Mouse (Mus musculus): ENCODE measurements around the gene Cct2. TPM values are rescaled to one million over a fixed set of nuclear protein-coding genes. Genes with fewer than 3 reads are reported as not detected.

Cct2 gene
- polyA plus RNA-seq, 1 experiment from 2014 or later: 276 TPM

- Histone ChIP-seq H3K27me3 (no peaks in the 10 kb centered on the region), H3K9ac (no peak overlapping the region), H3K4me2 (peak overlapping the region; percentile 33), H3K4me3 (no peak overlapping the region), H3K27ac (peak overlapping the region; percentile 35; the same call in 1 of the 2 replicates), H3K9me3 (no peaks in the 10 kb centered on the region), H3K4me1 (replicated peaks) (peaks cover 15% of the 10 kb centered on the region), H3K36me3 (no peaks in the 10 kb centered on the region)
- WGBS: 17% methylated on average over 12 of the region's 12 CpGs
- peak; percentile 79 for ATAC-seq (ENCODE audit: low FRiP score)
These were observed 49.8 kb downstream of the Cct2 start for GRCm38 (mm10) chr10:117013689-117014390.

- ATAC-seq (ENCODE audit: low FRiP score): no peak
- 44% methylated on average over 8 of the region's 8 CpGs for WGBS
- no peaks in the 10 kb centered on the region for H3K27me3 ChIP-seq
- H3K9ac ChIP-seq: no peak overlapping the region
- H3K4me2 ChIP-seq: no peak overlapping the region
- no peak overlapping the region for H3K4me3 ChIP-seq
- H3K4me1 ChIP-seq (replicated peaks): peaks cover 6% of the 10 kb centered on the region
- H3K36me3 ChIP-seq: no peaks in the 10 kb centered on the region
- H3K9me3 ChIP-seq: no peaks in the 10 kb centered on the region
- H3K27ac ChIP-seq: no peak overlapping the region
These were observed 52.6 kb downstream of the Cct2 start for GRCm38 (mm10) chr10:117011047-117011446.

- 91% methylated on average over 6 of the region's 6 CpGs for WGBS
- peaks cover 8% of the 10 kb centered on the region for H3K4me1 ChIP-seq (replicated peaks)
- H3K36me3 ChIP-seq: no peaks in the 10 kb centered on the region
- H3K9me3 ChIP-seq: no peaks in the 10 kb centered on the region
- H3K4me2 ChIP-seq: no peak overlapping the region
- H3K27me3 ChIP-seq: no peaks in the 10 kb centered on the region
- H3K4me3 ChIP-seq: no peak overlapping the region
- H3K9ac ChIP-seq: no peak overlapping the region
- no peak for ATAC-seq (ENCODE audit: low FRiP score)
- no peak overlapping the region for H3K27ac ChIP-seq
These were observed 53.9 kb downstream of the Cct2 start for GRCm38 (mm10) chr10:117009691-117010090.

- Histone ChIP-seq H3K9ac (no peak overlapping the region), H3K4me2 (no peak overlapping the region), H3K4me3 (no peak overlapping the region), H3K27ac (no peak overlapping the region), H3K27me3 (no peaks in the 10 kb centered on the region), H3K9me3 (no peaks in the 10 kb centered on the region), H3K36me3 (no peaks in the 10 kb centered on the region), H3K4me1 (replicated peaks) (peaks cover 7% of the 10 kb centered on the region)
- 74% methylated on average over 12 of the region's 12 CpGs for WGBS
- no peak for ATAC-seq (ENCODE audit: low FRiP score)
These were observed 57.7 kb downstream of the Cct2 start for GRCm38 (mm10) chr10:117005707-117006464.

DNA sequence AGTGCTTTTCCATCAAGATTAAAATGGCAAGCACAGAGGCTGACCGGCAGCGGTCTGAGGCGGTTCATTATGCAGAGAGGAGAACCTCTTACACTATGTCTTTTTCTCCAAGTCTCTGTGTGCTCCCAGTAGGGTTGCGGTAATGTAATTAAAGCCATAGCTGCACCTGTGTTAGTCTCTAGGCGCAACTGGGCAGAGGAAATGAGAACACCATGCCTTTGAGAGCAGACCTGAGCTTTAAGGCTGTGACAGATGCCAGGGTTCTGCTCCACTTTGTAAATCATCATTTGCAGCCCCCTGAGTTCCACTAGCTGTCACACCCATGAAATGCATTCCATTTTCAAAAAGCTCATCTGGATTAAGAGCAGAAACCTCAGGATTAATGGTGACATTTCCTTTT, 58.9 kb downstream of the Cct2 start:
- no peaks in the 10 kb centered on the region for H3K36me3 ChIP-seq
- no peak; the same call in 1 of the 2 replicates for ATAC-seq (ENCODE audit: low FRiP score)
- H3K4me3 ChIP-seq: no peak overlapping the region
- H3K9me3 ChIP-seq: no peaks in the 10 kb centered on the region
- H3K4me2 ChIP-seq: no peak overlapping the region
- H3K27ac ChIP-seq: 0 out of 2 replicates have a peak overlapping the region, but pooled peaks have one; percentile 20
- no peaks in the 10 kb centered on the region for H3K27me3 ChIP-seq
- H3K4me1 ChIP-seq (replicated peaks): peaks cover 7% of the 10 kb centered on the region
- WGBS: 59% methylated on average over 5 of the region's 5 CpGs
- H3K9ac ChIP-seq: no peak overlapping the region

Other genes starting within 250 kb of the Cct2 start
- gene Myrfl, start 166.9 kb downstream of the Cct2 start, polyA plus RNA-seq (2015; fragmentation: Nextera tagmentation; extraction: Ambion mirVana): 0.05 and 0.19 TPM in 2 replicates
- gene Rab3ip, start 113.0 kb downstream of the Cct2 start, polyA plus RNA-seq (2015; fragmentation: Nextera tagmentation; extraction: Ambion mirVana): 46.1 and 49.7 TPM in 2 replicates
- not detected in 2 replicates for gene Gm10271, start 91.2 kb downstream of the Cct2 start, polyA plus RNA-seq (2015; fragmentation: Nextera tagmentation; extraction: Ambion mirVana)
- 0.08 and 0.14 TPM in 2 replicates for gene Best3, start 77.5 kb downstream of the Cct2 start, polyA plus RNA-seq (2015; fragmentation: Nextera tagmentation; extraction: Ambion mirVana)
- gene Lrrc10, start 18.5 kb downstream of the Cct2 start, polyA plus RNA-seq (2015; fragmentation: Nextera tagmentation; extraction: Ambion mirVana): not detected in 2 replicates
- 18.6 and 20.5 TPM in 2 replicates for gene Frs2, start 84.7 kb upstream of the Cct2 start, polyA plus RNA-seq (2015; fragmentation: Nextera tagmentation; extraction: Ambion mirVana)
- 126 and 127 TPM in 2 replicates for gene Yeats4, start 160.7 kb upstream of the Cct2 start, polyA plus RNA-seq (2015; fragmentation: Nextera tagmentation; extraction: Ambion mirVana)
- 0.16 TPM in 1 of 2 replicates, not detected in the other for gene 9530003J23Rik, start 174.9 kb upstream of the Cct2 start, polyA plus RNA-seq (2015; fragmentation: Nextera tagmentation; extraction: Ambion mirVana)
- 25.9 and 29.3 TPM in 2 replicates for gene Lyz2, start 218.5 kb upstream of the Cct2 start, polyA plus RNA-seq (2015; fragmentation: Nextera tagmentation; extraction: Ambion mirVana)
- not detected in 2 replicates for gene Lyz1, start 229.1 kb upstream of the Cct2 start, polyA plus RNA-seq (2015; fragmentation: Nextera tagmentation; extraction: Ambion mirVana)

Data from hindbrain, embryonic 13.5 days (tissue).